Mouse (Mus musculus): ENCODE results near the gene Zfp704. TPM values are rescaled to one million over a fixed set of nuclear protein-coding genes. Genes with fewer than 3 reads are reported as not detected.
"Not testable (repeated sequence)": the region's sequence is repeated elsewhere in the genome, so short reads cannot be mapped to it uniquely, and the experiment has no call there.

The Zfp704 gene
- polyA plus RNA-seq, 1 experiment from 2014 or later: 7.2 TPM

DNA sequence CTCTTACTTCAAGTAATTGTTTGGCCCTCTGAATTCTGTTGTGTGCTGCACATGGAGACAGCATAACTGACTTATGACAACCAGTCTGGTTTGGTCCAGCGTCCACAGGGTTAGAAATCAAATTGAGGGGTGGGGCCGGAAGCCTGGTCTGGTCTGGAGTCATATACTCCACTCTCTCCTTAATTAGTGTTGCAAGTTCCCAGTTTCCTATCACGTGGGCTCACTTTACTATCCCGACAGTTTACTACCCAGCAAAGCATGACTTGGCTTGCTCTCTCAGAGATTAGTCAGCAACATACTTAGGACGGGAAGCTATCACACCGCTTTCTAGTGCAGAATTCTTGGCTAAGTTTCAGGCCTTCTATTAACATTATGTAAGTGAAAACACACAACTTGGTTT lies 36.3 kb downstream of the Zfp704 start:
- Histone ChIP-seq H3K4me2 (no peak overlapping the region), H3K4me1 (replicated peaks) (peaks cover 44% of the 10 kb centered on the region), H3K9ac (no peak overlapping the region), H3K9me3 (replicated peaks) (no peaks in the 10 kb centered on the region), H3K27me3 (replicated peaks) (no peaks in the 10 kb centered on the region), H3K36me3 (no peaks in the 10 kb centered on the region), H3K4me3 (no peak overlapping the region), H3K27ac (ENCODE audit: poor library complexity, severe bottlenecking) (no peak overlapping the region)
- peak; percentile 47; the same call in 1 of the 2 replicates for ATAC-seq (ENCODE audit: insufficient number of reproducible peaks, low FRiP score)
- WGBS: 32% methylated on average over 6 of the region's 6 CpGs

DNA sequence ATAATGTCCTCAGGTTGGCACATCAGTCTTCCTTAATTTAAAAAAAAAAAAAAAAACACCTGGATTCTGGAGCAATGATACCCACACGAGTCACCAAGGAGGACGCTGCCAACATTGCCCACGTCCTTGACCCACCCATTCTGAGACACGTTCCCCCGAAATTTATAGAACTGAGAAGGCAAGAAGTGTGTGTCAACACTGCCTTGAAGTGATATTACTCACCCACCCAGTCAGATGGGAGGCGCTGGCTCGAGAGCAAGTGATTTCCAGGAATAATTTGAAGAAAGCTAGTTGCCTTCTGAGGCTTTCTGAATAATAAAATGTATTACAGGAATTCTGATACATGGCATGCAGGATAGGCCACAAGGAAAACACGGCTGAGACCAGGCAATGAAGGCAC lies 37.6 kb downstream of the Zfp704 start:
- no peak for ATAC-seq (ENCODE audit: insufficient number of reproducible peaks, low FRiP score)
- no peak overlapping the region for H3K4me2 ChIP-seq
- 77% methylated on average over 8 of the region's 8 CpGs for WGBS
- no peak overlapping the region for H3K9ac ChIP-seq
- H3K4me3 ChIP-seq: no peak overlapping the region
- H3K27ac ChIP-seq (ENCODE audit: poor library complexity, severe bottlenecking): no peak overlapping the region
- peaks cover 46% of the 10 kb centered on the region for H3K4me1 ChIP-seq (replicated peaks)
- no peaks in the 10 kb centered on the region for H3K27me3 ChIP-seq (replicated peaks)
- H3K9me3 ChIP-seq (replicated peaks): no peaks in the 10 kb centered on the region
- H3K36me3 ChIP-seq: no peaks in the 10 kb centered on the region

DNA sequence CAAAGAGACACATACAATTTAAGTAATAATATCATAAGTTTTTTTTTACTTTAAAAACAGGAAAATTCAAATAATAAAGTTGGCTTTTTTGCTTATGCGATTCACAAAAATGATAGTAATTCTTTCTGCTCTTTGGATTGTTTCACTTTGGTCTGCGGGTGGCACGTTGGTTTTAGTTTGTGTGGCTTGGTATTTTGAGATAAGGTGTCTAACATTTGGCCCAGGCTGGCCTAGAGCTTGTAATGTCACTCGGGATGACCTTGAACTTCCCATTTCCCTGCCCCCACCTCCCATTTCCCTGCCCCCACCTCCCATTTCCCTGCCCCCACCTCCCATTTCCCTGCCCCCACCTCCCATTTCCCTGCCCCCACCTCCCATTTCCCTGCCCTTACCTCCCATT lies 39.1 kb downstream of the Zfp704 start:
- H3K27ac ChIP-seq (ENCODE audit: poor library complexity, severe bottlenecking): no peak overlapping the region
- no peak overlapping the region for H3K9ac ChIP-seq
- H3K4me1 ChIP-seq (replicated peaks): peaks cover 43% of the 10 kb centered on the region
- 70% methylated on average over 4 of the region's 4 CpGs for WGBS
- no peaks in the 10 kb centered on the region for H3K27me3 ChIP-seq (replicated peaks)
- no peak for ATAC-seq (ENCODE audit: insufficient number of reproducible peaks, low FRiP score)
- H3K36me3 ChIP-seq: no peaks in the 10 kb centered on the region
- no peak overlapping the region for H3K4me3 ChIP-seq
- no peak overlapping the region for H3K4me2 ChIP-seq
- no peaks in the 10 kb centered on the region for H3K9me3 ChIP-seq (replicated peaks)

DNA sequence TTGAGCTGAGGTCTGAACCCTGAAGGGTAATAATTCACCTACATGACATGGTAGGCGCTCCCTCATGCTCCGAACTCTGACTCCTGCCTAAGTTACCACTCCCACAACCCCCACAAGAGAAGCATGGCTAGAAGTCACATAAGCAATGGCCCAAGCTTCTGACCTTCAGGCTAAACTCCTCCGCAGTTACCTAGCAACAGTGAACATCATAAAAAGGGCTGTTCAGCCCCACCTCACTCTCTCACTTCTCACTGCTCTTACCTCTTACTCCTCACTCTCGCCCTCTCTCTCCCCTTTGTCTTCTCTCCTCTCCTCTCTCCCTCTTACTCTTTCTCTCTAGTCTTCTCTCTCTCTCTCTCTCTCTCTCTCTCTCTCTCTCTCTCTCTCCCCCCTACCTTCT lies 40.2 kb downstream of the Zfp704 start:
- 98% methylated on average over 4 of the region's 4 CpGs for WGBS

DNA sequence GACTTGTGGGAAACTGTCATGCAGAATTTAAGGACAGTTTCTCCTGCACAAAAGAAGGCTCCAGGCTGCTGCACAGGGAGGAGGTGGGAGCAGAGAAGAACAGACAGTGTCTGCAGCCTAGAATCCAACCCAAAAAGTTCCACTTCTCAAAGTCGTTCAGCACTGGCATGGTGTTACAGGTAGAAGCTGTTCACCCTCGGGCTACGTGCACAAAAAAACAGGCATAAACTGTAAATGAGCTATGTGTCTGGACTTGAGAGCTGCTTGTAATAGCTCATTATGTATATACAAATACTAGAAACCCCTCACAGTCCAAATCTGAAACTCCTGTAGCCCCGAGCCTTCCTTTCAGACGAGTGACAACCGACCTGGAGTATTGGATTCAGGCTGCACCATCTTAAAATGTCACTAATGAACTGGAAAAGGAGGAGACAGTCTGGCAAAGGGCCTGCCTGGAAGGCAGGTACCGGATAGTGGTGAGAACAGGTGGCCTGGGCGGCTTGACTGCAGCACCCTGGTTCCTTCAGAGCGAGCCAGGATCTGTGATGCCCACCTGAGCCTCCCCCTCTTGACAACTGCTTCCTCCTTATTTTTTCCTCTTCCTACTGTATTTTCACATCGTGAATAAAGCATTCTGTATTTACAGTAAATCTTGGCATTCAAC lies 41.2 kb downstream of the Zfp704 start:
- H3K4me2 ChIP-seq: no peak overlapping the region
- no peaks in the 10 kb centered on the region for H3K9me3 ChIP-seq (replicated peaks)
- H3K27me3 ChIP-seq (replicated peaks): no peaks in the 10 kb centered on the region
- no peak overlapping the region for H3K4me3 ChIP-seq
- H3K36me3 ChIP-seq: peaks cover 3% of the 10 kb centered on the region; the same call in 1 of the 2 replicates
- no peak for ATAC-seq (ENCODE audit: insufficient number of reproducible peaks, low FRiP score)
- H3K4me1 ChIP-seq (replicated peaks): peaks cover 29% of the 10 kb centered on the region
- H3K9ac ChIP-seq: no peak overlapping the region
- no peak overlapping the region for H3K27ac ChIP-seq (ENCODE audit: poor library complexity, severe bottlenecking)
- 83% methylated on average over 10 of the region's 10 CpGs for WGBS

More for the DNA sequence above, 40.2 kb downstream of the Zfp704 start:
- not testable (repeated sequence) for H3K9me3 ChIP-seq (replicated peaks); H3K4me2 ChIP-seq; H3K27me3 ChIP-seq (replicated peaks); ATAC-seq (ENCODE audit: insufficient number of reproducible peaks, low FRiP score); H3K36me3 ChIP-seq; H3K9ac ChIP-seq; H3K4me3 ChIP-seq; H3K27ac ChIP-seq (ENCODE audit: poor library complexity, severe bottlenecking)
- peaks cover 37% of the 10 kb centered on the region for H3K4me1 ChIP-seq (replicated peaks)

DNA sequence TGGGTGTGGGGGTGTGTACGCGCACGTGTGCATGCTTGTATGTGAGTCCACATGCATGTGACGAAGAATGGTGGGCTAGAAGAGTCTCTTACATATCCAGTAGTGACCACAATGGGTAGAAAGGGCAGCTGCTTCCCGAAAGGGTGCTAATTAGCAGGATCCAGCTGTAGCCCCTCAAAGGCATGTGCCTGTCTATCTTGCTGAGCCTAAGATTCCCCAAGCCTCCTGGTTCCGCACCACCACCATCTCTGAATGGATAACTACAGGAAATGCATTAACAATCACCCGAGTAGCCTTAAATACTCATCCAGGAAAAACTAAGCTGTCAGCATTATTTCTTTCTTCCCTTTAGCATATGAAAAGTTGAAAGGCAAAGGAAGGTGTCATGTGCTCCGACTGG lies 41.9 kb downstream of the Zfp704 start:
- H3K4me3 ChIP-seq: no peak overlapping the region
- ATAC-seq (ENCODE audit: insufficient number of reproducible peaks, low FRiP score): no peak
- peaks cover 3% of the 10 kb centered on the region; the same call in 1 of the 2 replicates for H3K36me3 ChIP-seq
- no peak overlapping the region for H3K9ac ChIP-seq
- H3K27ac ChIP-seq (ENCODE audit: poor library complexity, severe bottlenecking): no peak overlapping the region
- H3K4me2 ChIP-seq: no peak overlapping the region
- H3K4me1 ChIP-seq (replicated peaks): peaks cover 27% of the 10 kb centered on the region
- 83% methylated on average over 8 of the region's 8 CpGs for WGBS
- H3K27me3 ChIP-seq (replicated peaks): no peaks in the 10 kb centered on the region
- H3K9me3 ChIP-seq (replicated peaks): no peaks in the 10 kb centered on the region

DNA sequence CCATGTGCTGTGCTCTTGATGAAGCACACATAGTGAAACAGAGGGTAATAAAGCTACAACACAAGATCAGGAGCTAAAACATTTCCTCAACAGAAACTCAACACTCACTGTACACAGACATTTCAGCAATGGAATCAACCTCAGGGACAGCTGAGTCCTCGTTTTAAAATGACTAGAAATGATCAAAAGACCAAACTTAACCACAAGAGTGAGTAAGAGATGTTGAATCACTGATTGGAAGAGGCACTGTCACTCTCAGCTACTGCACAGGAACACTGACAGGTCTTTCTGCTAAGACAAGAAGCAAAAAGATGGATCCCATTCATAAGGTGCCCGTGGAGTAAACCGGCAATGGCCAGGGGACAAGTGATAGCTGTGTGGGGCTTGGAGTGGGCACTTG lies 43.1 kb downstream of the Zfp704 start:
- peaks cover 3% of the 10 kb centered on the region; the same call in 1 of the 2 replicates for H3K36me3 ChIP-seq
- no peaks in the 10 kb centered on the region for H3K9me3 ChIP-seq (replicated peaks)
- no peak overlapping the region for H3K27ac ChIP-seq (ENCODE audit: poor library complexity, severe bottlenecking)
- H3K4me3 ChIP-seq: no peak overlapping the region
- 78% methylated on average over 3 of the region's 3 CpGs for WGBS
- no peak overlapping the region for H3K9ac ChIP-seq
- H3K4me2 ChIP-seq: no peak overlapping the region
- ATAC-seq (ENCODE audit: insufficient number of reproducible peaks, low FRiP score): no peak
- H3K27me3 ChIP-seq (replicated peaks): no peaks in the 10 kb centered on the region
- peaks cover 20% of the 10 kb centered on the region for H3K4me1 ChIP-seq (replicated peaks)

DNA sequence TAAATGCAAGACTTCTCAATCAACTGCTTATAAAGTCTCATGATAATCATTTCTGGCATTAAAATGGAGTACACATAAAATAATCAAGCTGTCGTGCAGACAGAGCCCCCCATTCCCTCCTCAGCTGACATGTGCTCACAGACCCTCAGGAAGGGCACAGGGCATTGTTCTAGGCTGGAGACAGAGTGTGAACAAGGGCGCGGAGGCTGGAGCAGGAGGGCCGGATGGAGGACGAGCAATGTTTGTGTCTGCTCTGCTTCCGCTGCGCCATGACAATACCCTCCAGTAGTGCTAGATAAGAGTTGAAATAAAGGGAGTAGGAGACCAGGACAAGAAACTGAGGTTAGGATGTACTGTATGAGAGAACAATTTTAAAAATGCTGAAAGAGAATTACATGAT lies 46.3 kb downstream of the Zfp704 start:
- H3K4me2 ChIP-seq: no peak overlapping the region
- no peak overlapping the region for H3K4me3 ChIP-seq
- no peak overlapping the region for H3K9ac ChIP-seq
- WGBS: 51% methylated on average over 7 of the region's 7 CpGs
- no peak for ATAC-seq (ENCODE audit: insufficient number of reproducible peaks, low FRiP score)
- H3K4me1 ChIP-seq (replicated peaks): peaks cover 16% of the 10 kb centered on the region
- no peak overlapping the region for H3K27ac ChIP-seq (ENCODE audit: poor library complexity, severe bottlenecking)
- no peaks in the 10 kb centered on the region for H3K27me3 ChIP-seq (replicated peaks)
- H3K9me3 ChIP-seq (replicated peaks): no peaks in the 10 kb centered on the region
- peaks cover 5% of the 10 kb centered on the region; the same call in 1 of the 2 replicates for H3K36me3 ChIP-seq

DNA sequence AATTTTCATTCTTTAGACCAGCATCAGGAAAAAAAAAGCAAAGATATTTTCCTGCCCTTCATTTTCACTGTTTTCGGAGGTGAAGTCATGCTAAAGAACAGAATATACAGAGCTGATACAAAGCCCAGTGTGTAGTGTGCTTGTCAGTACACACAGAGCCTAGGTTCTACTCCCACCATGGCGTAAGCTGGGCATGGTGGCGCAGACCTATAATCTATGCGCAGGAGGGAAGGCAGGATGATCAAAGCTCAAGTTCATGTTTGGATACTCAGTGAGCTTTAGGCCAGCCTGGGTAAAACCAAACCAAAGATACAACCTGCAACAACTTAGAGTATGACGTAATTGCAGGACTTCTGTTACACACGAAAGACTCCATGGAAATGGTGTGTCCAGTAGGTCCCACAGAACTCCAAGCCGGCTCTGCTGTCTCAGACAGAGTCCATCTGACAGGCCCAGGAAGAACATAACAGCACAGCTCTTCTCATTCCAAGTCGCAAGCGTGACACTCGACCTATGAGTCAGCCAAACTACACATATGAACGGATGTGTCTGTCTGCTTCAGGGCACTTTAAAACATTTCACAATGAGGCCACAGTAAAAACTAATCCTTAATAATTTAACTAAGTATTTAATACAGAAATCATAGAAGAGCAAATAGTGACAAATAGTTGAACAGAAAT lies 47.1 kb downstream of the Zfp704 start:
- no peak overlapping the region for H3K27ac ChIP-seq (ENCODE audit: poor library complexity, severe bottlenecking)
- H3K9me3 ChIP-seq (replicated peaks): no peaks in the 10 kb centered on the region
- H3K4me3 ChIP-seq: no peak overlapping the region
- no peaks in the 10 kb centered on the region for H3K27me3 ChIP-seq (replicated peaks)
- H3K4me2 ChIP-seq: no peak overlapping the region
- H3K9ac ChIP-seq: no peak overlapping the region
- 81% methylated on average over 11 of the region's 11 CpGs for WGBS
- H3K4me1 ChIP-seq (replicated peaks): peaks cover 9% of the 10 kb centered on the region
- no peak for ATAC-seq (ENCODE audit: insufficient number of reproducible peaks, low FRiP score)
- peaks cover 5% of the 10 kb centered on the region; the same call in 1 of the 2 replicates for H3K36me3 ChIP-seq

DNA sequence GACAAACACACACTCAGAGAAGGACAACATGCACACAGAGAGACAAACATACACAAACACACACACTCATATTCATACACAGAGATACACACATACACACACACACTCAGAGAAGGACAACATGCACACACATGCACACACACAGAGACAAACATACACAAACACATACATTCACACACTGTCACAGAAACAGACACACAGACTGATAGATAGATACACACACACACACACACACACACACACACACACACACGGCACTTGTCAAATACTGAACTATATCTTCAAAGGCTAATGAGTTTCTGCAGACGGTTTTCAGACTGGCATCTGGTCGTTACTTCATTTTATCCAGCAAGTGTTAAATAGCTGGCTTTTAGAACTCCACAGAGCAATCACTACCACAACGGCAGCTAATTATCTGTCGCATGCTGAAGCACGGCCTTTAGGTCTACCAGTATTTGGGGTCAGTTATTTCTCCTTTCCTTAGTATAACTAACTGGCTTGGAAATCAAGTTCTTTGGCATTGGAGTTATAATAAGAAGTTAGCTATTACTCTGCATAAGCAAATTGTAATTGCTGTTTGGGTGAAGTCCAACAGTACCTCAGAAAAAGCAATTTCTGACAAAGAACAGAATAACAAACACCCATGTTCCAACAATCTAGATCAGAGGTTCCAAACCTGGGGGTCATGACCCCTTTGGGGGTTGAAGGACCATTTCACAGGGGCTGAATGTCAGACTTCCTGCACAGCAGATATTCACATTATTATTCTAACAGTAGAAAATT lies 51.9 kb downstream of the Zfp704 start:
- H3K9ac ChIP-seq: no peak overlapping the region
- 63% methylated on average over 6 of the region's 6 CpGs for WGBS
- no peaks in the 10 kb centered on the region for H3K9me3 ChIP-seq (replicated peaks)
- H3K36me3 ChIP-seq: peaks cover 2% of the 10 kb centered on the region; the same call in 1 of the 2 replicates
- H3K4me3 ChIP-seq: no peak overlapping the region
- H3K27me3 ChIP-seq (replicated peaks): no peaks in the 10 kb centered on the region
- ATAC-seq (ENCODE audit: insufficient number of reproducible peaks, low FRiP score): no peak
- H3K4me2 ChIP-seq: no peak overlapping the region
- H3K27ac ChIP-seq (ENCODE audit: poor library complexity, severe bottlenecking): no peak overlapping the region
- H3K4me1 ChIP-seq (replicated peaks): peaks cover 9% of the 10 kb centered on the region

DNA sequence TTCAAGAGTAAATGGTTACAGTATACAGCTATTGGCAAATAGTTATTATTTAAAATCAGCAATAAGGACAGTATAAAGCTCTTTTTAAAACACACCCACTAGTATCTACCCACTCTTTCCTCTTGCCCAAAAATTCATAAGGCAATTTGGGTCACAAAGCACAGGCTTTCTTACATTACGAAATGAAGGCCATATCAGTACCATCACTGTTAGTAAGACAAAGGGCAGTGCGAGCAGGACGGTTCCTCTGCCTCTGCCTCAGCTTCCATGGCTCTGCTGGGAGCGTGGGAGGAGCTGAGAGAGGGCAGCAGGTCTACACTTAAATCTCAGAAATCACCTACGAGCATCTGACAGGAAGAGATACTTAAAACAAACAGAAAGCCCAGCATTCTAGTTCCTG lies 53.7 kb downstream of the Zfp704 start:
- WGBS: 32% methylated on average over 5 of the region's 5 CpGs
- Histone ChIP-seq H3K4me1 (replicated peaks) (peaks cover 24% of the 10 kb centered on the region), H3K27me3 (replicated peaks) (no peaks in the 10 kb centered on the region), H3K9ac (no peak overlapping the region), H3K4me3 (no peak overlapping the region), H3K27ac (ENCODE audit: poor library complexity, severe bottlenecking) (no peak overlapping the region), H3K36me3 (peaks cover 2% of the 10 kb centered on the region; the same call in 1 of the 2 replicates), H3K9me3 (replicated peaks) (no peaks in the 10 kb centered on the region), H3K4me2 (no peak overlapping the region)
- ATAC-seq (ENCODE audit: insufficient number of reproducible peaks, low FRiP score): no peak

Data from heart, embryonic 12.5 days (tissue).